Mouse (Mus musculus): ENCODE data around the gene Bach1. TPM values are rescaled to one million over a fixed set of nuclear protein-coding genes. Genes with fewer than 3 reads are reported as not detected.

Bach1 gene
- polyA plus RNA-seq, 1 experiment from 2014 or later = 14.3 TPM

DNA sequence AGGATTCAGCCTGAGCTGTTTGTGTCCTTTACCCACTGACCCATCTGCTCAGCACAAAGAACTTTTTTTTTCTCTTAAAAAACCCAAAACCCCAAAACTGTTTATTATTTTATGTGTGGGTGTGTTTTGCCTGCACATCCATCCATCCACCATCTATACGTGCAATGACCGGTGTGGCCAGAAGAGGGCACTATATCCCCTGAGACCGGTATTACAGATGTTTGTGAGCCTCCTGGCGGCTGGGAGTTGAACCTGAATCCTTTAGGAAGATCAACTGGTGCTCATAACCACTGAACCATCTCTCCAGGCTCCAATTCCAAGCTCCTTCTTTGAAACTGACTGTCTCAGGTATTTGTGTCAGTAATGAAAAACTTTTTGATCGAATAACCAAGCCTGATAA, 48.0 kb downstream of the Bach1 start:
- H3K36me3 ChIP-seq (ENCODE audit: control insufficient read depth, insufficient read depth, low read length) = no peaks in the 10 kb centered on the region
- no peak overlapping the region for H3K27ac ChIP-seq (ENCODE audit: low read length)
- no peaks in the 10 kb centered on the region for H3K4me1 ChIP-seq (ENCODE audit: control insufficient read depth, insufficient read depth, low read length)
- 19% methylated on average over 5 of the region's 5 CpGs for WGBS
- no peak overlapping the region for H3K4me2 ChIP-seq (ENCODE audit: low read length)
- no peaks in the 10 kb centered on the region; the same call in 1 of the 2 replicates for H3K9me3 ChIP-seq (replicated peaks; ENCODE audit: control insufficient read depth, low read length, poor library complexity, severe bottlenecking)
- ATAC-seq = no peak
- H3K27me3 ChIP-seq (ENCODE audit: control insufficient read depth, insufficient read depth, low read depth, low read length) = no peaks in the 10 kb centered on the region
- H3K9ac ChIP-seq (ENCODE audit: low read depth, low read length) = no peak overlapping the region
- H3K4me3 ChIP-seq (ENCODE audit: low read depth, low read length) = no peak overlapping the region

DNA sequence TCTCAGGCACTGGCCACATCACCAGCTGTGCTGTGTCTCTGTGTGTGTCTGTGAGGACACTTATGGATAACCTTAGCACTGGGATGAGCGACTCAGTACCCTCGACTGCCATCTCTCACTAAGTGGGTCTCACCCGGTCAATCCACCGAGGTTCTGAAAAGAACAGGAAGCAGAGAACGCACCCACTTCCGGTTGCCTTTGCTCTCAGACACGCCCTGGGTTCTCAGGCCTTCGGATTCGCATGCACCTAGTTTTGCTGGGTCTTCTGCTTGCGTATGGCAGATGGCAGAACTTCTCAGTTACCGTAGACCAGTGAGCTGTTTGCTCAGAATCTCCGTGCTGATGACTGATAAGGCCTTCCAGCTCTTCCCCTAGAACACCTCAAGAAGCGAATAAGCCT, 52.5 kb downstream of the Bach1 start:
- 96% methylated on average over 13 of the region's 13 CpGs for WGBS

DNA sequence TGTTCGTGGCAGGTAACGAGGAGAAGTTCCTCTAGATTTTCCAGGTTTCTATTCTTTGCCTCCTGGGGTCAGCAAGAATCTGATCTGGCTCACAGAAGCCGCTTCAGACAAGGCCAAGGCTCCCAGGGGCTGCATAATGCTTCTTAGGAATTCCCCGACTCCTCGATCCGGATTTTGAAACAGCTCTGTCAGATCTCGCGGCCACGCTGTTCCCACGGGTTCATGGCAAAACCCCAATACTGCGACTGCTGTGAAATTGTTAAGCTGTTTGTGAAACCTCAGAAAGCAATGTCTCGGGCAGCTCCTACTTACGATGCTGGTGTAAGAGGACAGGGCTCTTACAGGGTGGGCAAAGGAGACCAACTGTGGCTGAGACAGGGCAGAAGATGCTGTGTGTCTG, 53.7 kb downstream of the Bach1 start:
- ATAC-seq = 0 out of 2 replicates have a peak, but pooled peaks have one; percentile 45
- Histone ChIP-seq H3K9ac (ENCODE audit: low read depth, low read length) (no peak overlapping the region), H3K4me3 (ENCODE audit: low read depth, low read length) (no peak overlapping the region), H3K27me3 (ENCODE audit: control insufficient read depth, insufficient read depth, low read depth, low read length) (no peaks in the 10 kb centered on the region), H3K4me2 (ENCODE audit: low read length) (no peak overlapping the region), H3K4me1 (ENCODE audit: control insufficient read depth, insufficient read depth, low read length) (no peaks in the 10 kb centered on the region), H3K27ac (ENCODE audit: low read length) (0 out of 2 replicates have a peak overlapping the region, but pooled peaks have one; percentile 24), H3K36me3 (ENCODE audit: control insufficient read depth, insufficient read depth, low read length) (no peaks in the 10 kb centered on the region), H3K9me3 (replicated peaks; ENCODE audit: control insufficient read depth, low read length, poor library complexity, severe bottlenecking) (no peaks in the 10 kb centered on the region; the same call in 1 of the 2 replicates)
- WGBS = 41% methylated on average over 13 of the region's 13 CpGs

More for the DNA sequence above, 52.5 kb downstream of the Bach1 start:
- ATAC-seq = no peak
- Histone ChIP-seq H3K27ac (ENCODE audit: low read length) (no peak overlapping the region), H3K4me2 (ENCODE audit: low read length) (no peak overlapping the region), H3K36me3 (ENCODE audit: control insufficient read depth, insufficient read depth, low read length) (no peaks in the 10 kb centered on the region), H3K9me3 (replicated peaks; ENCODE audit: control insufficient read depth, low read length, poor library complexity, severe bottlenecking) (no peaks in the 10 kb centered on the region; the same call in 1 of the 2 replicates), H3K9ac (ENCODE audit: low read depth, low read length) (no peak overlapping the region), H3K4me3 (ENCODE audit: low read depth, low read length) (no peak overlapping the region), H3K4me1 (ENCODE audit: control insufficient read depth, insufficient read depth, low read length) (no peaks in the 10 kb centered on the region), H3K27me3 (ENCODE audit: control insufficient read depth, insufficient read depth, low read depth, low read length) (no peaks in the 10 kb centered on the region)

DNA sequence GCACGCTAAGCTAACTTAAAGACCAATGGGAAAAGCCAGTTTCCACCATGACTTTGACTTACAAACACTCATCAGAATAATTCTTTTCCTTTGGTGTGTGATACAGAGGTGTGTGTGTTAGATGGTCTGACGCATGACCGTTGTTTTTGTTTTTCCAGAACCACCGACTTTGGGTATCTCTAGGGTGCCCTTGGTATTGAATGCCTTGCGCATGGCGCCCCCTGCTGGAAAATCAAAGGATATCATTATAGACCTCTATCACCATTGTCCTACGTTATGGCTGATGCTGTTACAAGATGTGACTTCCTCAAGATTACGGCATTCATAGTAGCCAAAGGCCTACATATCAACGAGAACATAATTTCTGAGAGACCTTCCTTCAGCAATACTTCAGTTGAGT, 56.1 kb downstream of the Bach1 start:
- Histone ChIP-seq H3K36me3 (ENCODE audit: control insufficient read depth, insufficient read depth, low read length) (no peaks in the 10 kb centered on the region), H3K9ac (ENCODE audit: low read depth, low read length) (no peak overlapping the region), H3K27ac (ENCODE audit: low read length) (no peak overlapping the region), H3K9me3 (replicated peaks; ENCODE audit: control insufficient read depth, low read length, poor library complexity, severe bottlenecking) (no peaks in the 10 kb centered on the region), H3K4me1 (ENCODE audit: control insufficient read depth, insufficient read depth, low read length) (no peaks in the 10 kb centered on the region), H3K27me3 (ENCODE audit: control insufficient read depth, insufficient read depth, low read depth, low read length) (no peaks in the 10 kb centered on the region), H3K4me3 (ENCODE audit: low read depth, low read length) (no peak overlapping the region), H3K4me2 (ENCODE audit: low read length) (no peak overlapping the region)
- 73% methylated on average over 9 of the region's 9 CpGs for WGBS
- ATAC-seq = no peak

DNA sequence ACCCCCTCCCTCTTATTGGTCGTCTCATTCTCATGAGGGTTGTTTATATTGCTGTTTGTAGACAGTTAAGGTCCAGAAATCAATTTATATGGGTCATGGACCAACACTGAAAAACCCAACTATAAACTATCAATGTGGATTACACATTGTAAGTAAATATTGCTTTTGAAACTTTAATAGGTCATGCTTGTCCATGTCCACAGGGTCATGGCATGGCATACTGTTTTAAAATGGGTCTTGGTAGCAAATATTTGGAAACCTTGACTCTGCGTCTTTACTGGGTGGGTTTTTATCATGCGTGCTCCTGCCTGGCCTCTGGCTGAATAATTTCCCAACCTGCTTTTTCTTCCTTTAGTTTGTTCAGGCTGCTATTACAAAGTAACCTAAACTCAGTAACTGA, 57.2 kb downstream of the Bach1 start:
- 93% methylated on average over 3 of the region's 3 CpGs for WGBS
- no peak overlapping the region for H3K4me3 ChIP-seq (ENCODE audit: low read depth, low read length)
- no peaks in the 10 kb centered on the region for H3K27me3 ChIP-seq (ENCODE audit: control insufficient read depth, insufficient read depth, low read depth, low read length)
- H3K4me2 ChIP-seq (ENCODE audit: low read length) = no peak overlapping the region
- ATAC-seq = no peak
- no peaks in the 10 kb centered on the region for H3K4me1 ChIP-seq (ENCODE audit: control insufficient read depth, insufficient read depth, low read length)
- no peaks in the 10 kb centered on the region for H3K9me3 ChIP-seq (replicated peaks; ENCODE audit: control insufficient read depth, low read length, poor library complexity, severe bottlenecking)
- H3K36me3 ChIP-seq (ENCODE audit: control insufficient read depth, insufficient read depth, low read length) = no peaks in the 10 kb centered on the region
- H3K9ac ChIP-seq (ENCODE audit: low read depth, low read length) = no peak overlapping the region
- no peak overlapping the region for H3K27ac ChIP-seq (ENCODE audit: low read length)

GRCm38 (mm10) chr16:87758016-87758415, 59.3 kb downstream of the Bach1 start:
- WGBS = 95% methylated on average over 11 of the region's 11 CpGs
- no peaks in the 10 kb centered on the region for H3K4me1 ChIP-seq (ENCODE audit: control insufficient read depth, insufficient read depth, low read length)
- H3K4me3 ChIP-seq (ENCODE audit: low read depth, low read length) = no peak overlapping the region
- H3K4me2 ChIP-seq (ENCODE audit: low read length) = no peak overlapping the region
- H3K9me3 ChIP-seq (replicated peaks; ENCODE audit: control insufficient read depth, low read length, poor library complexity, severe bottlenecking) = no peaks in the 10 kb centered on the region
- no peak for ATAC-seq
- no peaks in the 10 kb centered on the region for H3K36me3 ChIP-seq (ENCODE audit: control insufficient read depth, insufficient read depth, low read length)
- no peaks in the 10 kb centered on the region for H3K27me3 ChIP-seq (ENCODE audit: control insufficient read depth, insufficient read depth, low read depth, low read length)
- H3K27ac ChIP-seq (ENCODE audit: low read length) = no peak overlapping the region
- no peak overlapping the region for H3K9ac ChIP-seq (ENCODE audit: low read depth, low read length)

DNA sequence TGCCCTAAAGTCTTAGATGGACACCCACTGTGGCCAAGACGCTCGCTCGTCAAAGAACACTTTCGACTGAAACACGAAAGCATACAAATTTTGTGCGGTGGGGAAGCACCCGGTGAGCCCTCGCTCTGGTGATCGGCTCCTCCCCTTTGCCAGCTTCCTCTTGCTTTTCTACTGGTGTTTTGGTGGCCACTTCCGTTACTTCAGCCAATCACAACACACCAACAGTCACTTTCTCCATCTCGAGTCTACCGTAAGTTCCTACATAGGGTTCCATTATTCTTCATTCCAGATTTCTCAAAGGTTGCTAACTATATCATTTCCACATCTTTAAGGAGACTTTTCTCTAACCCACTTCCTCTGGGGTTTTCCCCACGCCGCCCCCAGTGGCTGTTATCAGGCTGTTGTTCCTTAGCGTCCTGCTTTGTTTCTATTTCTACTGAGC, 65.9 kb downstream of the Bach1 start:
- Histone ChIP-seq H3K27ac (ENCODE audit: low read length) (no peak overlapping the region), H3K36me3 (ENCODE audit: control insufficient read depth, insufficient read depth, low read length) (no peaks in the 10 kb centered on the region), H3K9me3 (replicated peaks; ENCODE audit: control insufficient read depth, low read length, poor library complexity, severe bottlenecking) (no peaks in the 10 kb centered on the region), H3K4me1 (ENCODE audit: control insufficient read depth, insufficient read depth, low read length) (no peaks in the 10 kb centered on the region), H3K4me3 (ENCODE audit: low read depth, low read length) (no peak overlapping the region), H3K9ac (ENCODE audit: low read depth, low read length) (no peak overlapping the region), H3K4me2 (ENCODE audit: low read length) (no peak overlapping the region), H3K27me3 (ENCODE audit: control insufficient read depth, insufficient read depth, low read depth, low read length) (no peaks in the 10 kb centered on the region)
- no peak for ATAC-seq
- 95% methylated on average over 15 of the region's 15 CpGs for WGBS

DNA sequence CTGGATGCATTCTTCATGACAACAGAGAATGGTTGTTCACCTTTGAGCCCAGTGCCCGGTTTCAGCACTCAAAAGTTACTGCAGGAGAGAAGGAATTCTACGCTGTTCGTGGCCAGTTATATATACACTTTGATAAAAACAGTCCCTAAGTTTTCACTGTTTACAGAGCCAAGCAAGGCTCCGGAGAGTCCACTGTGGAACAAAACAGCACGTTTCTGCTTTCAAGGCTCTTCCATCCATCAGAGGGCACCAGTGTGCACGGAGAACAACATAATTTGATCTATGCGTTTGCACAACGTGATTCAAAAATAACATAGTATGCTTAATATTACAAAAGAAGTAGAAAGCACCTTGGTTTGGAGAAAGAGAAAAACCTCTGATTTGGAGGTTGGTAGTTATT, 67.2 kb downstream of the Bach1 start:
- Histone ChIP-seq H3K27ac (ENCODE audit: low read length) (no peak overlapping the region), H3K9me3 (replicated peaks; ENCODE audit: control insufficient read depth, low read length, poor library complexity, severe bottlenecking) (no peaks in the 10 kb centered on the region), H3K4me3 (ENCODE audit: low read depth, low read length) (no peak overlapping the region), H3K9ac (ENCODE audit: low read depth, low read length) (no peak overlapping the region), H3K36me3 (ENCODE audit: control insufficient read depth, insufficient read depth, low read length) (no peaks in the 10 kb centered on the region), H3K4me2 (ENCODE audit: low read length) (no peak overlapping the region), H3K27me3 (ENCODE audit: control insufficient read depth, insufficient read depth, low read depth, low read length) (no peaks in the 10 kb centered on the region), H3K4me1 (ENCODE audit: control insufficient read depth, insufficient read depth, low read length) (no peaks in the 10 kb centered on the region)
- no peak for ATAC-seq
- 68% methylated on average over 8 of the region's 8 CpGs for WGBS

GRCm38 (mm10) chr16:87770576-87770975, 71.8 kb downstream of the Bach1 start:
- no peaks in the 10 kb centered on the region for H3K4me1 ChIP-seq (ENCODE audit: control insufficient read depth, insufficient read depth, low read length)
- ATAC-seq = no peak
- no peak overlapping the region for H3K9ac ChIP-seq (ENCODE audit: low read depth, low read length)
- H3K27me3 ChIP-seq (ENCODE audit: control insufficient read depth, insufficient read depth, low read depth, low read length) = no peaks in the 10 kb centered on the region
- no peak overlapping the region for H3K4me3 ChIP-seq (ENCODE audit: low read depth, low read length)
- no peak overlapping the region for H3K27ac ChIP-seq (ENCODE audit: low read length)
- H3K4me2 ChIP-seq (ENCODE audit: low read length) = no peak overlapping the region
- no peaks in the 10 kb centered on the region for H3K9me3 ChIP-seq (replicated peaks; ENCODE audit: control insufficient read depth, low read length, poor library complexity, severe bottlenecking)
- H3K36me3 ChIP-seq (ENCODE audit: control insufficient read depth, insufficient read depth, low read length) = no peaks in the 10 kb centered on the region
- WGBS = 83% methylated on average over 2 of the region's 2 CpGs
